Mouse (Mus musculus): ENCODE results near the gene Ms4a18.

Gene Ms4a18

GRCm38 (mm10) chr19:10983146-10983545 lies 34.7 kb downstream of the Ms4a18 start:
- no peak for DNase-seq (ENCODE audit: low spot score in 2 of 2)

- DNase-seq (ENCODE audit: low spot score in 2 of 2): no peak
These were observed 37.6 kb downstream of the Ms4a18 start for GRCm38 (mm10) chr19:10980210-10980609.

DNA sequence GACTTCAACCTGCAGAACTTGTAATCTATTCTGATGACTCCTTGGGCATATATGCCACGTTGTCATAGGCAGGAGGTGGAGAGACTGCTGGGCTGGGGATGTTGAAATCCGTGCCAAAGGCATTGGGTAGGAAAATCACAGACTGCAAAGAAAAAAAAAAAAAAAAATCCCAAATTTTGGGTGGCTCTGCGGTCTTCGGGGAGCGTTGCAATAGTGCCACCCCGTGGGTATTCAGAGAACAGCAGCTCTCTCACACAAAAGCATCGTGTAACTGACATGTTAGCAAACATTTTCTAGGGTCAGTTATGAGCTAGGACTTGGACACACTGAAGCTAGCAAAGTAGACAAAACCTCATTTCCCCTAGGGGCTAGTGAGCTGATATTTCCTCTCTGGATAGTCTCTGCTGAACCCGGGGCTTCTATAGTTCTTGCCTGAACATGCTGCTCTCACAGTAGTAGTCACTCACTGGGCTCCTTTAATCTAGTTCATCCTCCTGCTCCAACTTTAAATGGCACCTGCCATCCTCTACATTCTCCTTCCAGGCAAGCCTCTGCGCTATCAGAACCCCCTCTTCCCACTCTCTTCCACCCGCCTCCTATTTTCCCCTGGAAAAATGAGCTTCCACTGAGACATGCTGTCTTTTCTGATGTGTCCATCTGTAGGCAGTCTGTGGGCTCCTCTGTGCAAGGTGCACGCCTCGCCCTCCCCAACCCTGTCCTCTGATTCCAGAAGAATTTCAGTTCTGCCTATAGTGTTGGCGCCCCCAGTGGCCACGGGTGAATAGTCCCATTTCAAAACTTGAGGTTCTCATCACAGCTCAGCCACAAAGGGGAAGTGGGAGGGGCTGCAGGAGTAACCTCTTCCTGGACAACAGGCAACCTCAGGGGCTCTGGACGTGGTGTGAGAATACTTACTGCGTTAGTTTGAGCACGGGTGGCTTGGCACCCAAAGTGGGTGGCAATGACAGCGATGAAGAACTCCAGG lies 38.4 kb downstream of the Ms4a18 start:
- DNase-seq (ENCODE audit: low spot score in 2 of 2): peak; percentile 63 to 64

GRCm38 (mm10) chr19:10976318-10976717 lies 41.5 kb downstream of the Ms4a18 start:
- DNase-seq (ENCODE audit: low spot score in 2 of 2): no peak

DNA sequence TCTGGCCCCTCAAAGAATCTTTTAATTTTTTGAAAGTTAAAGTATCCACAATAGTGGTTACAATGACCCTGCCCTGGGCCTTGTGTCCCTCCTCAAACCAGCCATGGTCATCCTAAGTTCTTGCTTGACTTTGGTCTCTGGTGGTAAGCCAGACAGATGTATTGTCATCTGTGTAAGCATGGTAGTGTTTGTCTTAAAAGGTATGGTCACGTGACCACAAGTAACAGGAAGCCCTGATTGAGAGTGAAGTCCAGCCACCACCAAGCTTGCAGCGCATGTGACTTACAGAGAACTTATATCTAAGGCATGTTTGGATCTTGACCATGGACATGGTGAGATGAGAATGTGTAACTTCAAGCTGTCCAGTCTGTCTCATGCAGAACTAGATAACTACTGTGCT lies 42.6 kb downstream of the Ms4a18 start:
- no peak for DNase-seq (ENCODE audit: low spot score in 2 of 2)

DNA sequence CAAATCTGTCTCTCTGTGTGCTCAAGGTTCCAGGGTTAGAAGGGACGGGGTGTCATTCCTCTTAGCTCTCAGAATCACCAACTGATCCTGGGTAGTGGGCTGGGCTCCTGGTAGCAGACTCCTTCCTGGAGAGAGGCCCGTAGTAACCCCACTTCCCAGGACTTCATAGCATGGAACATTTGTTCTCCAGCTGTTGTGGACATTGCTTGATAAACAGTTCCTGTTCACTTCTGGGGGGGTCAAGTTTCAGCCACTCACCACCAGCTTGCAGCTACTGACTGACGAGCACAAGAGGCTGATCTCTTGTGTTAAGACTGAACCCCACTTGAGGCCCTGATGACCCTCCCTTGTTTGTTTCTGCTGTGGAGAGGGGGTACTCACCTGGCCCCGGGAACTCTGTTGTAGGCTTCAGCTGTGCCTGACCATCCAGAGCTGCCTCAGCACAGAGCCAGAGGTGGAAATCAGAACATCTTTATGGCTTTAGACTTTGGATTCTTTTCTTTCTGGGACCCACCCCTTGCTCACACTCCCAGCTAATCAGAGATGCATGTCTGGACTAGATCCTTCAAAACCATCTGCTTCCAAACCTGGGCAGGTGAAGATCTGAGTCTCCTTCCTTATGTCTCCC lies 43.5 kb downstream of the Ms4a18 start, which contains the start of gene Ms4a10:
Gene Ms4a10 (minus strand): TSS at position 433 of the 628 bp plus-strand sequence.
- DNase-seq (ENCODE audit: low spot score in 2 of 2): no peak

DNA sequence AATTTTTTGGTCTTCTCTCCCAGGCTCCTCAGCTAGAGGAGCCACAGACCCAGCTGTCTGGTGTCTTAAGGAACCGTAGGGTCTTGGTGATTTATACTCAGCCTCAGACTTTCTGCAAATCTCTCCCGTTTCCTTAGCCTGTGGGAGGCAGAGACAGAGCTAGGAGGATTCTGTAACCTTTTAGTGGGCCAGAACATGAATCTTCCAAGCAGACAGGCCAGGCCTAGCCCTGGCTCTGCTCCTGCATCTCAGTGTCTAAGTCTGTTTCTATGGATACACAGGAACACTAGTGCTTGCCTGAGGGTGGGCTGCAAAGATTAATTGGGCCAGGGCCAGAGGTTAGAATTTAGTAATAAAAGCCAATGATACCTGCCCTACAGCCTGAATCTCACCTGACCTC lies 44.6 kb downstream of the Ms4a18 start:
- no peak for DNase-seq (ENCODE audit: low spot score in 2 of 2)

GRCm38 (mm10) chr19:10972660-10973059 lies 45.2 kb downstream of the Ms4a18 start:
- DNase-seq (ENCODE audit: low spot score in 2 of 2): no peak

DNA sequence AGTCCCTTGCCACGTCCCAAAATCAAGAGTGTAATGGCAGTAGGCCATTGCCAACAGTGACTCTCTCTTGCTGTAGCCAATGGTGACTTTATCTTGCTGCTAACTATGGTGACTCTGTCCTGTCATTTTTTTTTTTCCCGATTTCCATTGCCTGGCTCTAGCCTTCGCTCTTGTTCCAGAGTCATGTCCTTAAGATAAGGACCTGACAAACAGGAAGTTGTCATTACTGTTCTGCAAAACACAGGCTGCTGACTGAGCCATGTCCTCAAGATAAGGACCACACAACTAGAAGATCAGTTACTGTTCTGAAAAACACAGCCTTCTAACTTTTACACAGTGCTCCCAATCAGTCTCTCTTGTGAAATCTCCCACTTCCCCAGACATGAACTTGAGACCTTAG lies 47.4 kb downstream of the Ms4a18 start:
- no peak for DNase-seq (ENCODE audit: low spot score in 2 of 2)

DNA sequence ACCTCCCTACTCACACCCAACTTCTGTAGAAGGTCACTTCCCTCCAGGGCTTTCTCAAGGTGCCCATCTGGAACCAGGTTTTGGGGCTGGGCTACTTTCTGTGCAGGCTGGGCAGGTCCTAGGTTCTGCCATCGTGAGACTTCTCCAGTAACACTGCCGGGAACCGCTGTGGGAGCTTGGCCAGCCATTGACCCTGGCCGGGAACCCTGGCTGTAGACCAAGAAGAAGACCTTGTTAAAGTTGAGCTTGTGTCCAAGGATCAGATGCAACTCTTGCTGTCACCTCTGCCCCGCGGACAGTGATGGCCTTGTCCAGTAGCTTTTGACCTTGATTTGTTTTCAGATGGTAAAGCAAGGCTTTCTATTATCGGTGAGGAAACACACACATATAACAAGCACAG lies 49.3 kb downstream of the Ms4a18 start:
- DNase-seq (ENCODE audit: low spot score in 2 of 2): no peak

GRCm38 (mm10) chr19:10965721-10966120 lies 52.1 kb downstream of the Ms4a18 start:
- DNase-seq (ENCODE audit: low spot score in 2 of 2): no peak

GRCm38 (mm10) chr19:10959978-10960346 lies 57.9 kb downstream of the Ms4a18 start:
- no peak for DNase-seq (ENCODE audit: low spot score in 2 of 2)

DNA sequence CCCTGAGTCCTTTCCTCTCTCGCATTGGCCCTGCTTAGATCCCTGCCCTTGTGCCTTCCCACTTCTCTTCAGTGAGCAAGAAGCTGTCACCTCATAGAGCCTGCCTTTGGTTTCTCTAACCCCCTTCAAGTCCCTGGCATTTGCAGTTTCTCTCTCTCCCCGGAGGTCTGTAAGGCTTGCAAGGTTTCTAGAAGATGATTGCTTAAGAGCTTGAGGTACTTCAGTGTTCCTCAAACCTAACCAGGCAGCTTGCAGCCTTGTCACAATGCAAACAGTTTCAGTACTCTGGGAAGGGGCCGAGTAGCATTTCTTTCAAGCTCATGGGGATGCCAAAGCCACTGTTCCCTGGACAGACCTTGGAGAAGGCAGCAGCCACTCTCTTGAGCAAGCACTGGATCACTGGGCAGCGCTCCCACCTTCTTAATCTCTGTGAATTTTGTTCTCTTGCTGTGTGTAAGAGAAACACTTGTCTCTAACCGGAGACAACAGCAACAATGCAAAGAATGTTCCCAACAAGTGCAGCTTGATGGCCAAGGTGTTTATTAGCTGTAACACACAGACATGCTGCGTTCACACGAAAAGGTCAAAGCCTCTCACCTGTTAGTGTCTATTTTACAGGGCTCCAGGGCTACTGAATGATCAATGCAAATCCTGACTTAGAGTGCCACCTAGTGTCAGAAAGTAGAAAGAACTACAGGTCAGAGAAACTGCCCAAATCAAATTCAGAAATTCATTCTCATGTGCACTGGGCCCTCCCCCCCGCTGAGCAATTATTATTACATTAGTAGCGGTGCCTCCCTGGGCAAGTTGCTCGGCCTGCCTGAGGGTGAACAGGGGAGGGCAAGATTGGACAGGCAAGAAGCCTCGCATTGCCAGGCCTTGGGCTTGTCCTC lies 58.5 kb downstream of the Ms4a18 start:
- DNase-seq (ENCODE audit: low spot score in 2 of 2): no peak

DNA sequence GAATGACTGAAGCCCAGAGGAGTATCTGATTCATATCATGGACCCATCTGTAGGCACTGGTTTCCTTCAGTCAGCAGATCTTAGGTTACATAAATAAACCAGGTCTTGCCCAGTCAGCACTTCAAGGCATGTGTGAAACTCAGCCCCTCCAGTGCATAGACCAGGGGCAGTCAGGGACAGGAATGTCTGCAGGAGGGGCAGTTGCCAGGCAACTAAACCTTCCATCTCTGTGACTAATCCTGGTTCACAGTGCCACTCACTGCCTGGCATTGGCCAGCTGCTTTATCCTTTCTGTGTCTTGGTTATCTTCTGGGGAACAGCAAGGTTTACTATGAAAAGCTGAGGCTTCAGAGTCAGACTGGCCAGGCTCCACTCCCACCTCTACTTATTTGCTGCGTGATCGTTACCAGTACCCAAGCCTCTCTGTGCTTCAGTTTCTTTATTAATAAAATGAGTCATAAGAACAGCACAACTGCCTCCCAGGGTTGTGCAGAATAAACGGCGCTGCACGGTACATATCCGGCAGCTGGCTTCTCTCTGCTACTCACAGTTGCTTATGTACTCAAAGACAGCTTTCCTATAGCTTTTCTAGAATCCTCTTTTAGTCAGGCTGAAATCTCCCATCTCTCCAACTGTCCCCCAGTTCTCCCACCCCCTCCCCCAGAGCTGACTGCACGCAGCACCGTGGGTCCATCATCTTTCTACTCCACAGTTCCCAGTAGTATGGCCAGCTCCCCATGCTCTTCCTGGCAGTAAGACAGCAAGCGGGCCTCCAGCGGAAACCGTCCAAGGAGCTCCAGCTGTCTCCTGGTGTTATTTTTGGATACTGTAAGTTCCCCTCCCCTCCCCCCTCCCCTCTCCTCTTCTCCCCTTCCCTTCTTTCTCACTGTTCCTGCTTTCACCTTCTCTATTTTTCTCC lies 65.6 kb downstream of the Ms4a18 start:
- DNase-seq (ENCODE audit: low spot score in 2 of 2): peak; percentile 26 to 42

- no peak for DNase-seq (ENCODE audit: low spot score in 2 of 2)
These were observed 68.3 kb downstream of the Ms4a18 start for GRCm38 (mm10) chr19:10949558-10949957.

GRCm38 (mm10) chr19:10949112-10949511 lies 68.7 kb downstream of the Ms4a18 start, which contains the start of gene Ccdc86:
Ccdc86 (minus strand) TSS chr19:10949266.
- DNase-seq (ENCODE audit: low spot score in 2 of 2): peak; percentile 93 to 96

DNA sequence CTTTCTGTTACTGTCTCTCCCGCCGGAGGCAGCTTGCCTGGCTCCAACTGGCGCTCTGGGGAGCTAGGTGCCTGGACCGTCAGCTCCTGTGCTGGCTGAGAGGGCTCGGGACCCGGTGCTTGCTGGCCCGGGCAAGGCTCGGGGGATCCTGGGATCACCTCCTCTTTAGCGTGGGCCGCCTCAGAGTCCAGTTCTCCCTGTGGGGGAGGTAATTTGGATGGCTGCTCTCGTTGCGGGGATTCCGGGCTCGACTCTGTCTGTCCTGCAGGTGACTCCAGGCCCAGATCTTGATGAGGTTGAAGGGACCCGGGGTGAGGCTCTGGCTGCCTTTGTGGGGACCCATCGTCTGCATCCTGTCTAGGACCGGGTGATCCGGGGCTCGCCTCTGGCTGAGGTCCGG lies 69.4 kb downstream of the Ms4a18 start:
- DNase-seq (ENCODE audit: low spot score in 2 of 2): peak in 1 of 2 experiments; percentile 20

DNA sequence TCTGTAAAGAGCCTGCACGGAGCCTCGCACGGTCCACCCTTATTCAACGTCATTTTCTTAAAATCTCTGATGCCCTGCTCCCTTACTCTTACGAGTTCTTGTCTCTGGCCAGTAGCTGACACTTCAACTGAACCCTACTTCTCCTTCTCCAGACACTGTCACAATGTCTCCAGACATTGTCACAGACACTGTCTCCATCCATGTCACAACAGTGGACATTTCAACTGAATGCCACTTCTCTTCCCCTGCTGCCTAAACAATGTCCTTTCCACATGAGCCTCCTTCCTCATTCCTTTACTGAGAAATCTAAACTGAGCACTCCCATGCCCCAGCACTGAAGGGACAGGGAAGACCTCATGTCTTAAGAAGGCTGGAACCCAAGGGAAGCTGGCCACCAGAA lies 70.6 kb downstream of the Ms4a18 start:
- no peak for DNase-seq (ENCODE audit: low spot score in 2 of 2)
